Mouse (Mus musculus): ENCODE data around the gene Gm7137. TPM values are rescaled to one million over a fixed set of nuclear protein-coding genes. Genes with fewer than 3 reads are reported as not detected.
A peak's percentile ranks its signal among the peaks of the same experiment; 100 is the strongest.
"Not testable (repeated sequence)": the region's sequence is repeated elsewhere in the genome, so short reads cannot be mapped to it uniquely, and the experiment has no call there.

Gm7137 gene
- polyA plus RNA-seq, 1 experiment from 2014 or later, result not detected

DNA sequence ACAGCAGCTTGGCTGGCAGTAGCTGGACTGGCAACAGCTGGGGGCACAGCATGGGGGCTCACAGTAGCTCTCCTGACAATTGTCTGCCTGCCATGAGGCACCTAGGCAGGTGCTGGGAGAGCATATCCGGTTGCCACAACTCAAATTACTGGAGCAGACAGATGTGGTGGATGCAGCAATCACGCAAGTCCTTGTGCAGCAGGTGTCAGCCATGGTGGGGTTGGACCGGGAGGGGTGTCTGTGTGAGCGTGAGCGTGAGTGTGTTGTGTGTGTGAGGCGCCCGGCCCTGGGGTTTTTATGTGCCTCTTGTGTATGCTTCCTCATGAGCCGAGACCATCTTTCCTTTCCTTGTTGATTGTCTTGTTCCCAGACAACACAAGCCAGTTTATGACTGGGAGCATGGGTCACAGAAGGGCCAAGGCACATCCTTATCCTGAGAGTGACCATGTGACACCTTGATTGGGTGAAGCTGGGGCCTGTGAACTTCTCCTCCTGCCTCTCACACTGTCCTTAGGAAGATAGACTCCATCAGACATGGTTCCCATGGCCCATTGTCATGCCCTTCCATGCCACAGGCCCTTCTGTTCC, 11.0 kb upstream of the Gm7137 start, which contains the start of gene Gm19668:
Gm19668 (minus strand) TSS at position 213 of the 588 bp plus-strand sequence.
- H3K27ac ChIP-seq (ENCODE audit: low read depth, low read length), result 0 out of 2 replicates have a peak within 1 kb of the TSS, but pooled peaks have one; percentile 8
- H3K4me3 ChIP-seq (ENCODE audit: low read depth, low read length), result no peak within 1 kb of the TSS
- no peaks in the 10 kb centered on the region for H3K36me3 ChIP-seq (ENCODE audit: control insufficient read depth, insufficient read depth, low read length)
- no peaks in the 10 kb centered on the region for H3K9me3 ChIP-seq (ENCODE audit: control insufficient read depth, low read length)
- DNase-seq (ENCODE audit: low spot score), result no peak
- peaks cover 2% of the 10 kb centered on the region; the same call in 1 of the 2 replicates for H3K4me1 ChIP-seq (ENCODE audit: control insufficient read depth, insufficient read depth, low read length)
- H3K4me2 ChIP-seq (ENCODE audit: low read depth), result no peak within 1 kb of the TSS
- WGBS, result 46% methylated on average over 8 of the region's 8 CpGs
- no peak; the same call in 1 of the 2 replicates for ATAC-seq (ENCODE audit: insufficient read depth, low FRiP score, low TSS enrichment)
- no peaks in the 10 kb centered on the region for H3K27me3 ChIP-seq (ENCODE audit: control insufficient read depth, insufficient read depth, low read length)
- no peak within 1 kb of the TSS for H3K9ac ChIP-seq (ENCODE audit: low read length)

DNA sequence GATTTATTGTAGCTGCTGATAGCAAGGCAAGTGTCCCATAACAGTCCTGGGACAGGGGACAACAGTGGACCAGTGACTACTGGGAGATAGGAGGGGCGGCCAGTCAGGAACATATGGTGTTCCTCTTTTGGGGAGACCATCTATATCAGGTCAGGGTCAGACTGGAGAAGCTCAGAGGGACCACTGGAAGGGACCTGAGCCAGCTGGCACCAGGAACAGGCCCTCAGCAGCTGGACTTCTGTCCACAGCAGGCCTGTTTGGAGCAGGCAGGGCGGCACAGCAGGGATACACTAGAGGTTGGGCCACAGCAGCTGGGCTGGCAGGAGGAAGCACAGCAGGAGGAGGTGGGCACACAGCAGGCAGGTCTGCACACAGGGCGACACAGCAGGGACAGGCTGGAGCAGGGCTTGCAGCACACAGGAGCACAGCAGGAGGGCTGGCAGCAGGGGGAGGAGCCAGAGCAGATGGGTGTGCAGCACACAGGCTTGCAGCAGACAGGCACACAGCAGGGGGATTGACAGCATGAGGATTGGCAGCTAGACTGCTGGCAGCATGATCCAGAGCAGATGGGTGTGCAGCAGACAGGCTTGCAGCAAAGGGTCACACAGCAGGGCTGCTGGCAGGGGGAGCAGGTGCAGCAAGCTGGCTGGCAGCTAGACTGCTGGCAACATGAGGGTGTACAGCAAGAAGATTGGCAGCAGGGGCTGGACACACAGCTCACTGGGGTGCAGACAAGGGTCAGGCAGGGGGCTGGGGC, 10.3 kb upstream of the Gm7137 start:
- not testable (repeated sequence) for H3K4me1 ChIP-seq (ENCODE audit: control insufficient read depth, insufficient read depth, low read length); ATAC-seq (ENCODE audit: insufficient read depth, low FRiP score, low TSS enrichment); H3K9me3 ChIP-seq (ENCODE audit: control insufficient read depth, low read length); H3K27me3 ChIP-seq (ENCODE audit: control insufficient read depth, insufficient read depth, low read length); H3K9ac ChIP-seq (ENCODE audit: low read length); H3K36me3 ChIP-seq (ENCODE audit: control insufficient read depth, insufficient read depth, low read length); H3K4me2 ChIP-seq (ENCODE audit: low read depth); H3K4me3 ChIP-seq (ENCODE audit: low read depth, low read length); DNase-seq (ENCODE audit: low spot score)
- WGBS, result 42% methylated on average over 2 of the region's 3 CpGs
- 0 out of 2 replicates have a peak overlapping the region, but pooled peaks have one; percentile 8 for H3K27ac ChIP-seq (ENCODE audit: low read depth, low read length)

DNA sequence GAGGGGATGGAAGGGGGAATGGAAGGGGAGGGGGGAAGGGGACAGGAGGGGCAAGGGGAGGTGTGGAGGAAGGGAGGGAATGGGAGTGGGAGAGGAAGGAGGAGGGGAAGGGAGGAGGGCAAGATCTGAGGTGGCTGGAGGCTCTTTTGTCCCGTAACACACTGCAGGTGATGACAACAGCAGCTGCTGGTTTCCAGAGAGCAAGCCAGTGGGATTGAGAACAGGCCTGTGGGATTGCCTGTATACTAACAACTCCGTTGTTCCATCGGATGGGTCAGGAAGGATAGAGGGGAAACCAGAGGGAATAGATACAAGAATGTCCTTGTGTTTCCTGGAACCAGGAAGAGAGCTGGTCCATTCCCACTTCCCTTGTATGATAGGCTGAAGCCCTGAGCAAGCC, 9.7 kb upstream of the Gm7137 start:
- 18% methylated on average over 3 of the region's 3 CpGs for WGBS
- H3K4me1 ChIP-seq (ENCODE audit: control insufficient read depth, insufficient read depth, low read length), result peaks cover 2% of the 10 kb centered on the region; the same call in 1 of the 2 replicates
- no peaks in the 10 kb centered on the region for H3K9me3 ChIP-seq (ENCODE audit: control insufficient read depth, low read length)
- 0 out of 2 replicates have a peak overlapping the region, but pooled peaks have one; percentile 8 for H3K27ac ChIP-seq (ENCODE audit: low read depth, low read length)
- H3K4me2 ChIP-seq (ENCODE audit: low read depth), result no peak overlapping the region
- no peaks in the 10 kb centered on the region for H3K36me3 ChIP-seq (ENCODE audit: control insufficient read depth, insufficient read depth, low read length)
- no peak for ATAC-seq (ENCODE audit: insufficient read depth, low FRiP score, low TSS enrichment)
- peak; percentile 25 for DNase-seq (ENCODE audit: low spot score)
- no peak overlapping the region for H3K9ac ChIP-seq (ENCODE audit: low read length)
- H3K4me3 ChIP-seq (ENCODE audit: low read depth, low read length), result no peak overlapping the region
- no peaks in the 10 kb centered on the region for H3K27me3 ChIP-seq (ENCODE audit: control insufficient read depth, insufficient read depth, low read length)

DNA sequence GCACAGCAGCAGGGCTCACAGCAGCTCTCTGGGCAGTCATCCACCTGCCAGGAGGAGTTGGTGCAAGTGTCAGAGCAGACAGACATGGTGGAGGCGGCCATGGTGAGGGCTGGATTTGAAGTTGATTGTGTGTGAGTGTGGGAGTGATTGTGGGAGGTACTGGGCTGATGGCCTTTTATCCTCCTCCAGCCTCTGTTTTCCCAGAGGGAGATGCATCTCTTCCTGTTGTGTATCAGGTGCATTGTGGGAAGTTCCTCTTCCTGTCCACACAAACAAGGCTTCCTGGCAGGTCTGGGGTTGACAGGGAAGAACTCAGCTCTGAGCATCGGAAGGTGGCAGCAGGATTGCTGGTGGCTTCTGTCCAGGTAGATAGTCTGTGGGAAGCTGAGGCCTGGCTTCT, 7.0 kb upstream of the Gm7137 start, which contains the start of gene Gm9639:
Gm9639 (minus strand) TSS at position 101 of the 400 bp plus-strand sequence.
- Histone ChIP-seq H3K4me1 (ENCODE audit: control insufficient read depth, insufficient read depth, low read length) (peaks cover 2% of the 10 kb centered on the region; the same call in 1 of the 2 replicates), H3K27ac (ENCODE audit: low read depth, low read length) (no peak within 1 kb of the TSS), H3K4me2 (ENCODE audit: low read depth) (no peak within 1 kb of the TSS), H3K36me3 (ENCODE audit: control insufficient read depth, insufficient read depth, low read length) (no peaks in the 10 kb centered on the region), H3K27me3 (ENCODE audit: control insufficient read depth, insufficient read depth, low read length) (no peaks in the 10 kb centered on the region), H3K9ac (ENCODE audit: low read length) (no peak within 1 kb of the TSS), H3K9me3 (ENCODE audit: control insufficient read depth, low read length) (no peaks in the 10 kb centered on the region), H3K4me3 (ENCODE audit: low read depth, low read length) (no peak within 1 kb of the TSS)
- ATAC-seq (ENCODE audit: insufficient read depth, low FRiP score, low TSS enrichment) (no peak), DNase-seq (ENCODE audit: low spot score) (no peak)
- 44% methylated on average over 2 of the region's 2 CpGs for WGBS

DNA sequence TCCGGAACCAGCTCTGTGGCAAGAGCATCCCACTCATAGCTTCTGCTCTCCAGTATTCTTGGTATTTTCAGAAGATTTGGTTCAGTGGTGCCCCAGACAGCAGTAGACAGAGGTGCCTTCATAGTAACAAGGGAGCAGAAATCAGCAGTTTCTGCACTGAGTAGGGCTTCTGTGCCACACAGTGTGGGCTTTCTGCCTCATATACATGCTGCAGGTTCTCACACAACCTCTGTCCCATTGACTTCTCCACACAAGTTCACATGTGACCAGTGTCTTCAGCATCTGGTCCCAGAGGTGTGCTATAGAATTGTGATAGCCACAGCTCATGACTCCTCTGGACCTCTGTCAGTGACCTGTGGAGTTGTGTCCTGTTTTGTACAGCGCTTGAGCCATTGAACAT, 621 bp upstream of the Gm7137 start:
- WGBS, result 76% methylated on average over 2 of the region's 2 CpGs
- H3K27ac ChIP-seq (ENCODE audit: low read depth, low read length), result no peak overlapping the region
- DNase-seq (ENCODE audit: low spot score), result no peak
- H3K4me3 ChIP-seq (ENCODE audit: low read depth, low read length), result no peak overlapping the region
- H3K4me1 ChIP-seq (ENCODE audit: control insufficient read depth, insufficient read depth, low read length), result no peaks in the 10 kb centered on the region
- no peaks in the 10 kb centered on the region for H3K9me3 ChIP-seq (ENCODE audit: control insufficient read depth, low read length)
- no peak overlapping the region for H3K4me2 ChIP-seq (ENCODE audit: low read depth)
- no peaks in the 10 kb centered on the region for H3K27me3 ChIP-seq (ENCODE audit: control insufficient read depth, insufficient read depth, low read length)
- no peak for ATAC-seq (ENCODE audit: insufficient read depth, low FRiP score, low TSS enrichment)
- H3K9ac ChIP-seq (ENCODE audit: low read length), result no peak overlapping the region
- H3K36me3 ChIP-seq (ENCODE audit: control insufficient read depth, insufficient read depth, low read length), result no peaks in the 10 kb centered on the region

DNA sequence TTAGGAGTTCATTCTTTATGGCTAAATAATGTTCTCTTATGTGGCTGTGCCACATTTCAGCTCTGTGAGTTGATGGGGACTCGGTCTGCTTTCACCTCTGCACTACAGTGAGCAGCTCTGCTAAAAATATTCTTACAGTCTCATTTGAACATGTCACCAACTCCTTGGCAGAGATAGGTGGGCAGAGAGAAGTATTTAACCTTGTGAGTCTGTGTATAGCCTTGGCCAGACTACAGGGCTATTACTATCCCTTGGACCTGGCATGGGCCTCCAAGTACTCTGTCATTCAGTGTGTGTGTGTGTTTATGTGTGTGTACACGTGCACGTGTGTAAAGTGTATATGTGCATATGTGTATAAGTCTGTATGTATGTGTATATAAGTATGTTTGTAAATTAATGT, 4.6 kb downstream of the Gm7137 start:
- ATAC-seq (ENCODE audit: insufficient read depth, low FRiP score, low TSS enrichment), result not testable (repeated sequence)
- 81% methylated on average over 1 of the region's 3 CpGs for WGBS

DNA sequence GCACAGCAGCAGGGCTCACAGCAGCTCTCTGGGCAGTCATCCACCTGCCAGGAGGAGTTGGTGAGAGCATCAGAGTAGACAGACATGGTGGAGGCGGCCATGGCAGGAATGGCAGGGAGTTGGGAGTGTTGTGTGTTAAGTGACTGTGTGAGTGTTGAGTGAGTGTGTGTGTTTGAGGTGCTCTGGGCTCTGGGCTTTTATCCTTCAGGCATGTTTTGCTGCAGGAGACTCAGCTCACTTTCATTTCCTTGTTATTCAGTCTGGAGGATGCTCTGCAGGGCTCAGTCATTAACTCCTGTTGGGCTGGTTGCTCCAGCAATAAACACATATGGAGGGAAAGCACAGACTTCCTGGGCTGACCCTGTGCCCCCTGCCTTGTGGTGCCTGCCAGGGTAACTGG, 5.6 kb downstream of the Gm7137 start, which contains the start of gene Gm3250:
Gm3250 (minus strand) TSS at position 101 of the 400 bp plus-strand sequence.
- not testable (repeated sequence) for ATAC-seq (ENCODE audit: insufficient read depth, low FRiP score, low TSS enrichment)

More for the DNA sequence above, 4.6 kb downstream of the Gm7137 start:
- H3K9me3 ChIP-seq (ENCODE audit: control insufficient read depth, low read length); H3K9ac ChIP-seq (ENCODE audit: low read length); H3K4me2 ChIP-seq (ENCODE audit: low read depth); H3K4me1 ChIP-seq (ENCODE audit: control insufficient read depth, insufficient read depth, low read length); H3K4me3 ChIP-seq (ENCODE audit: low read depth, low read length); H3K27me3 ChIP-seq (ENCODE audit: control insufficient read depth, insufficient read depth, low read length); DNase-seq (ENCODE audit: low spot score); H3K36me3 ChIP-seq (ENCODE audit: control insufficient read depth, insufficient read depth, low read length); H3K27ac ChIP-seq (ENCODE audit: low read depth, low read length): not testable (repeated sequence)

DNA sequence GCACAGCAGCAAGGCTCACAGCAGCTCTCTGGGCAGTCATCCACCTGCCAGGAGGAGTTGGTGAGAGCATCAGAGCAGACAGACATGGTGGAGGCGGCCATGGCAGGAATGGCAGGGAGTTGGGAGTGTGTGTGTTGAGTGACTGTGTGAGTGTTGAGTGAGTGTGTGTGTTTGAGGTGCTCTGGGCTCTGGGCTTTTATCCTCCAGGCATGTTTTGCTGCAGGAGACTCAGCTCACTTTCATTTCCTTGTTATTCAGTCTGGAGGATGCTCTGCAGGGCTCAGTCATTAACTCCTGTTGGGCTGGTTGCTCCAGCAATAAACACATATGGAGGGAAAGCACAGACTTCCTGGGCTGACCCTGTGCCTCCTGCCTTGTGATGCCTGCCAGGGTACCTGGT, 11.2 kb downstream of the Gm7137 start, which contains the start of gene Gm7138:
Gm7138 (minus strand) TSS at position 101 of the 400 bp plus-strand sequence.
- not testable (repeated sequence) for H3K4me3 ChIP-seq (ENCODE audit: low read depth, low read length); H3K4me2 ChIP-seq (ENCODE audit: low read depth); H3K27me3 ChIP-seq (ENCODE audit: control insufficient read depth, insufficient read depth, low read length); H3K9me3 ChIP-seq (ENCODE audit: control insufficient read depth, low read length); H3K36me3 ChIP-seq (ENCODE audit: control insufficient read depth, insufficient read depth, low read length); H3K9ac ChIP-seq (ENCODE audit: low read length); ATAC-seq (ENCODE audit: insufficient read depth, low FRiP score, low TSS enrichment); DNase-seq (ENCODE audit: low spot score); H3K4me1 ChIP-seq (ENCODE audit: control insufficient read depth, insufficient read depth, low read length); H3K27ac ChIP-seq (ENCODE audit: low read depth, low read length)
- WGBS, result 44% methylated on average over 1 of the region's 1 CpGs

More for the DNA sequence above, 5.6 kb downstream of the Gm7137 start, which contains the start of gene Gm3250:
- not testable (repeated sequence) for DNase-seq (ENCODE audit: low spot score); H3K27ac ChIP-seq (ENCODE audit: low read depth, low read length); H3K36me3 ChIP-seq (ENCODE audit: control insufficient read depth, insufficient read depth, low read length); H3K9me3 ChIP-seq (ENCODE audit: control insufficient read depth, low read length); H3K4me2 ChIP-seq (ENCODE audit: low read depth); H3K4me1 ChIP-seq (ENCODE audit: control insufficient read depth, insufficient read depth, low read length); H3K4me3 ChIP-seq (ENCODE audit: low read depth, low read length); H3K27me3 ChIP-seq (ENCODE audit: control insufficient read depth, insufficient read depth, low read length); H3K9ac ChIP-seq (ENCODE audit: low read length)
- 80% methylated on average over 1 of the region's 1 CpGs for WGBS
